Mouse (Mus musculus) kidney, embryonic 16.5 days (tissue): ENCODE results near the gene Usp34. TPM values are rescaled to one million over a fixed set of nuclear protein-coding genes. Genes with fewer than 3 reads are reported as not detected.
"Not testable (repeated sequence)": the region's sequence is repeated elsewhere in the genome, so short reads cannot be mapped to it uniquely, and the experiment has no call there.

Experiments used
- ATAC-seq: fragments of 200-750 bp; cut with Nextera tagmentation; 2 replicates; pipeline ENCODE4 v1.8.0; 2017; ENCODE audit warnings: moderate TSS enrichment; ENCODE audit not compliant: low FRiP score, low TSS enrichment
- H3K27ac ChIP-seq: fragments of 300-500 bp; sonication (generic); 2 replicates; pipeline ENCODE4 v1.5.1; 2014; ENCODE audit warnings: low read length
- H3K27me3 ChIP-seq: fragments of 300-500 bp; sonication (generic); 2 replicates; pipeline ENCODE4 v1.6.1; 2014; ENCODE audit warnings: low read length, control low read depth, mixed read lengths; ENCODE audit not compliant: insufficient read depth
- H3K36me3 ChIP-seq: fragments of 300-500 bp; sonication (generic); 2 replicates; pipeline ENCODE4 v1.6.1; 2014; ENCODE audit warnings: low read length, control low read depth, mixed read lengths; ENCODE audit not compliant: insufficient read depth
- H3K4me1 ChIP-seq: fragments of 300-500 bp; sonication (generic); 2 replicates; pipeline ENCODE4 v1.6.1; 2014; ENCODE audit warnings: low read length, control low read depth, mixed read lengths; ENCODE audit not compliant: insufficient read depth
- H3K4me2 ChIP-seq: fragments of 300-500 bp; sonication (generic); replicated peaks from 2 replicates; pipeline ENCODE4 v1.6.1; 2014; ENCODE audit warnings: low read depth, low read length
- H3K4me3 ChIP-seq: fragments of 300-500 bp; sonication (generic); 2 replicates; pipeline ENCODE4 v1.5.1; 2014; ENCODE audit warnings: mild to moderate bottlenecking, low read length
- H3K9ac ChIP-seq: fragments of 300-500 bp; sonication (generic); replicated peaks from 2 replicates; pipeline ENCODE4 v1.6.1; 2014; ENCODE audit warnings: low read length
- H3K9me3 ChIP-seq: fragments of 300-500 bp; sonication (generic); 2 replicates; pipeline ENCODE4 v1.6.1; 2016; ENCODE audit warnings: low read length, control low read depth
- WGBS: fragments of 180-500 bp; shearing (Covaris S2); extraction: QIAGEN DNeasy Blood & Tissue Kit; methylation state at CpG from one replicate; pipeline ENCODE4 v1.1.7; 2014; 5-methylcytosine and 5-hydroxymethylcytosine counted together
- polyA plus RNA-seq: library from polyadenylated mRNA; unstranded; fragments of >200 nt; fragmentation: Nextera tagmentation; extraction: Ambion mirVana; gene quantifications from 2 replicates; pipeline ENCODE4 v1.2.1, GENCODE M21; 2015

The Usp34 gene
- polyA plus RNA-seq, 1 experiment from 2014 or later: 22.5 TPM

- not testable (repeated sequence) for H3K27me3 ChIP-seq, H3K4me1 ChIP-seq, H3K9me3 ChIP-seq, ATAC-seq, H3K9ac ChIP-seq, H3K4me3 ChIP-seq, H3K4me2 ChIP-seq, H3K27ac ChIP-seq
- H3K36me3 ChIP-seq: peaks cover 65% of the 10 kb centered on the region
- 88% methylated on average over 4 of the region's 4 CpGs for WGBS
Measured at GRCm38 (mm10) chr11:23288866-23289265, 17.8 kb upstream of the Usp34 start.

- Histone ChIP-seq H3K27ac (no peak overlapping the region), H3K4me3 (no peak overlapping the region), H3K4me2 (no peak overlapping the region), H3K36me3 (peaks cover 51% of the 10 kb centered on the region), H3K9ac (no peak overlapping the region), H3K4me1 (no peaks in the 10 kb centered on the region), H3K9me3 (no peaks in the 10 kb centered on the region), H3K27me3 (no peaks in the 10 kb centered on the region)
- 99% methylated on average over 2 of the region's 2 CpGs for WGBS
- no peak for ATAC-seq
Measured at GRCm38 (mm10) chr11:23297379-23297778, 9.3 kb upstream of the Usp34 start.

GRCm38 (mm10) chr11:23298301-23298700, 8.4 kb upstream of the Usp34 start:
- no peaks in the 10 kb centered on the region for H3K9me3 ChIP-seq
- 96% methylated on average over 2 of the region's 2 CpGs for WGBS
- H3K4me1 ChIP-seq: no peaks in the 10 kb centered on the region
- peaks cover 44% of the 10 kb centered on the region for H3K36me3 ChIP-seq
- no peaks in the 10 kb centered on the region for H3K27me3 ChIP-seq
- H3K27ac ChIP-seq: no peak overlapping the region
- no peak overlapping the region for H3K9ac ChIP-seq
- no peak overlapping the region for H3K4me3 ChIP-seq
- H3K4me2 ChIP-seq: no peak overlapping the region
- ATAC-seq: no peak

GRCm38 (mm10) chr11:23299910-23300309, 6.8 kb upstream of the Usp34 start:
- Histone ChIP-seq H3K4me1 (no peaks in the 10 kb centered on the region), H3K27ac (no peak overlapping the region), H3K4me2 (no peak overlapping the region), H3K27me3 (no peaks in the 10 kb centered on the region), H3K36me3 (peaks cover 33% of the 10 kb centered on the region), H3K4me3 (no peak overlapping the region), H3K9me3 (no peaks in the 10 kb centered on the region), H3K9ac (no peak overlapping the region)
- 100% methylated on average over 1 of the region's 1 CpGs for WGBS
- peak; percentile 36; the same call in 1 of the 2 replicates for ATAC-seq

- ATAC-seq: no peak
- Histone ChIP-seq H3K36me3 (peaks cover 8% of the 10 kb centered on the region; the same call in 1 of the 2 replicates), H3K4me3 (no peak overlapping the region), H3K9ac (no peak overlapping the region), H3K4me2 (no peak overlapping the region), H3K4me1 (no peaks in the 10 kb centered on the region), H3K27me3 (no peaks in the 10 kb centered on the region), H3K9me3 (no peaks in the 10 kb centered on the region), H3K27ac (no peak overlapping the region)
- WGBS: 82% methylated on average over 1 of the region's 1 CpGs
Measured at GRCm38 (mm10) chr11:23303126-23303525, 3.6 kb upstream of the Usp34 start.

GRCm38 (mm10) chr11:23305101-23305672, 1.5 kb upstream of the Usp34 start:
- peak overlapping the region; percentile 99 for H3K27ac ChIP-seq
- H3K9me3 ChIP-seq, ATAC-seq, H3K27me3 ChIP-seq, H3K36me3 ChIP-seq, H3K4me1 ChIP-seq: not testable (repeated sequence)
- H3K4me3 ChIP-seq: peak overlapping the region; percentile 87
- WGBS: 43% methylated on average over 10 of the region's 10 CpGs
- H3K9ac ChIP-seq: peak overlapping the region; percentile 94
- peak overlapping the region; percentile 75 for H3K4me2 ChIP-seq

GRCm38 (mm10) chr11:23305673-23306608, 754 bp upstream of the Usp34 start:
- H3K27ac ChIP-seq: peak overlapping the region; percentile 99
- no peaks in the 10 kb centered on the region for H3K36me3 ChIP-seq
- H3K4me1 ChIP-seq: peaks cover 8% of the 10 kb centered on the region; the same call in 1 of the 2 replicates
- peak; percentile 98 for ATAC-seq
- H3K4me3 ChIP-seq: peak overlapping the region; percentile 87
- H3K9ac ChIP-seq: peak overlapping the region; percentile 94
- no peaks in the 10 kb centered on the region for H3K27me3 ChIP-seq
- under 1% methylated on average over 61 of the region's 98 CpGs for WGBS
- H3K9me3 ChIP-seq: no peaks in the 10 kb centered on the region
- peak overlapping the region; percentile 75 for H3K4me2 ChIP-seq

GRCm38 (mm10) chr11:23307566-23307920, 848 bp downstream of the Usp34 start:
- H3K4me1 ChIP-seq: peaks cover 10% of the 10 kb centered on the region; the same call in 1 of the 2 replicates
- peak overlapping the region; percentile 87 for H3K4me3 ChIP-seq
- H3K9me3 ChIP-seq: no peaks in the 10 kb centered on the region
- peak overlapping the region; percentile 62 for H3K4me2 ChIP-seq
- peak overlapping the region; percentile 99 for H3K27ac ChIP-seq
- ATAC-seq: no peak
- H3K36me3 ChIP-seq: 0 out of 2 replicates have a peak, but pooled peaks cover 1% of the 10 kb centered on the region
- H3K27me3 ChIP-seq: no peaks in the 10 kb centered on the region
- WGBS: under 1% methylated on average over 6 of the region's 6 CpGs
- H3K9ac ChIP-seq: peak overlapping the region; percentile 94

- H3K27ac ChIP-seq: no peak overlapping the region
- H3K36me3 ChIP-seq: 0 out of 2 replicates have a peak, but pooled peaks cover 5% of the 10 kb centered on the region
- WGBS: 94% methylated on average over 1 of the region's 1 CpGs
- no peak overlapping the region for H3K4me3 ChIP-seq
- ATAC-seq: no peak
- H3K9ac ChIP-seq: no peak overlapping the region
- H3K9me3 ChIP-seq: no peaks in the 10 kb centered on the region
- H3K4me2 ChIP-seq: no peak overlapping the region
- no peaks in the 10 kb centered on the region for H3K27me3 ChIP-seq
- peaks cover 7% of the 10 kb centered on the region; the same call in 1 of the 2 replicates for H3K4me1 ChIP-seq
Measured at GRCm38 (mm10) chr11:23313496-23313895, 6.8 kb downstream of the Usp34 start.

GRCm38 (mm10) chr11:23329413-23329812, 22.7 kb downstream of the Usp34 start:
- H3K9ac ChIP-seq: no peak overlapping the region
- no peak overlapping the region for H3K27ac ChIP-seq
- no peak overlapping the region for H3K4me2 ChIP-seq
- H3K4me1 ChIP-seq: no peaks in the 10 kb centered on the region
- no peaks in the 10 kb centered on the region for H3K9me3 ChIP-seq
- 91% methylated on average over 2 of the region's 2 CpGs for WGBS
- H3K36me3 ChIP-seq: no peaks in the 10 kb centered on the region
- ATAC-seq: no peak
- H3K27me3 ChIP-seq: no peaks in the 10 kb centered on the region
- no peak overlapping the region for H3K4me3 ChIP-seq
